Mouse (Mus musculus) limb, embryonic 14.5 days (tissue): Measurements from ENCODE around the gene Scarb2. TPM values are rescaled to one million over a fixed set of nuclear protein-coding genes. Genes with fewer than 3 reads are reported as not detected.
A peak's percentile ranks its signal among the peaks of the same experiment; 100 is the strongest.

Source experiments
- ATAC-seq: fragments of 200-750 bp; cut with Nextera tagmentation; 2 replicates; pipeline ENCODE4 v1.8.0; 2017; ENCODE audit warnings: low read depth, moderate number of reproducible peaks, moderate TSS enrichment; ENCODE audit not compliant: low FRiP score
- DNase-seq: peaks from one replicate; pipeline ENCODE4 v3.0.0-alpha.2; 2015; ENCODE audit warnings: low spot score
- H3K27ac ChIP-seq: fragments of 300-500 bp; sonication (generic); replicated peaks from 2 replicates; pipeline ENCODE4 v1.5.1; 2014; ENCODE audit warnings: low read depth, mild to moderate bottlenecking, low read length, moderate library complexity, mixed read lengths
- H3K27me3 ChIP-seq: fragments of 300-500 bp; sonication (generic); 2 replicates; pipeline ENCODE4 v1.6.1; 2014; ENCODE audit warnings: low read length, mixed read lengths; ENCODE audit not compliant: control insufficient read depth, insufficient read depth
- H3K36me3 ChIP-seq: fragments of 300-500 bp; sonication (generic); 2 replicates; pipeline ENCODE4 v1.6.1; 2014; ENCODE audit warnings: mild to moderate bottlenecking, low read length, moderate library complexity, mixed read lengths; ENCODE audit not compliant: control insufficient read depth, insufficient read depth
- H3K4me1 ChIP-seq: fragments of 300-500 bp; sonication (generic); 2 replicates; pipeline ENCODE4 v1.6.1; 2014; ENCODE audit warnings: antibody characterized with exemption, low read length, mixed read lengths; ENCODE audit not compliant: control insufficient read depth, insufficient read depth
- H3K4me2 ChIP-seq: fragments of 300-500 bp; sonication (generic); replicated peaks from 2 replicates; pipeline ENCODE4 v1.6.1; 2014; ENCODE audit warnings: low read depth, mild to moderate bottlenecking, low read length, moderate library complexity; ENCODE audit not compliant: severe bottlenecking
- H3K4me3 ChIP-seq: fragments of 300-500 bp; sonication (generic); replicated peaks from 2 replicates; pipeline ENCODE4 v1.5.1; 2014; ENCODE audit warnings: low read length
- H3K9ac ChIP-seq: fragments of 300-500 bp; sonication (generic); 2 replicates; pipeline ENCODE4 v1.6.1; 2014; ENCODE audit warnings: mild to moderate bottlenecking, low read depth, low read length, moderate library complexity; ENCODE audit not compliant: severe bottlenecking
- H3K9me3 ChIP-seq: fragments of 300-500 bp; sonication (generic); 2 replicates; pipeline ENCODE4 v1.6.1; 2016; ENCODE audit warnings: low read length; ENCODE audit not compliant: control insufficient read depth
- POLR2A ChIP-seq: fragments of 200-500 bp; IDR thresholded peaks from 2 replicates; pipeline ENCODE4 v1.8.0; 2012; ENCODE audit warnings: inconsistent platforms, mild to moderate bottlenecking, moderate library complexity, borderline replicate concordance; ENCODE audit not compliant: insufficient read depth, insufficient read length; ENCODE audit errors: extremely low read depth
- WGBS: fragments of 180-500 bp; shearing (Covaris S2); extraction: QIAGEN DNeasy Blood & Tissue Kit; methylation state at CpG from one replicate; pipeline ENCODE4 v1.1.7; 2014; 5-methylcytosine and 5-hydroxymethylcytosine counted together
- polyA plus RNA-seq, 2 experiments: library from polyadenylated mRNA; depleted of rRNA in 1 of 2; stranded (reverse) in 1 of 2; unstranded in 1 of 2; fragments of >200 nt; fragmentation: Nextera tagmentation in 1 of 2; extraction: Ambion mirVana in 1 of 2; gene quantifications; 2 replicates each; pipeline versions ENCODE4 v1.2.1 to v1.2.3; 2012 to 2014

Scarb2 gene
- polyA plus RNA-seq, 2 experiments = 10.7 to 29.1 TPM

DNA sequence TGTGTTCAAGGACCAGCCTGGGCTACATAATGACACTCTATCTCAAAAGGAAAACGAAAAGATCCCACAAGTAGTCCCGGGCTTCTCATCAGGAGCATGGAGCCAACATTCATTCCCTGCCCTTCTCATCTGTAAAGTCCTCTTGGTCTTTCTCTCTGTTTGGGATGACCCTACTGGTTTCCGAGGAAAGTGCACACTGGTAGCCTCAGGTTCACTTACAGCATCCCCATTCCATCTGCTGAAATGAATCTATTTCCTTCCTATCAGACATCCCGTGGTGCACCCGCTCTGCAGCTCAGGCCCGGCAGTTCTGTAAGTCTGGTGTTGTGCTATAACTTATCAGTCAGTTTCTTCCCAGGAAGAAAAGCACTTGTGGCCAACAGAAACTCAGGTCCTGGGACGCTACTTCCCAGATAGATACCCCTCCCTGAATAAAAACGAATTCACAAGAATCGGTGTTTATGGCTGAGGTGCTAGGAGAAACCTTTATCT is 3.2 kb downstream of the Scarb2 start:
- DNase-seq (no peak), ATAC-seq (no peak)
- no peaks in the 10 kb centered on the region for H3K27me3 ChIP-seq
- H3K9ac ChIP-seq = no peak overlapping the region
- H3K9me3 ChIP-seq = no peaks in the 10 kb centered on the region
- H3K4me1 ChIP-seq = peaks cover 15% of the 10 kb centered on the region
- 79% methylated on average over 9 of the region's 9 CpGs for whole genome bisulfite sequencing
- H3K4me2 ChIP-seq = peak overlapping the region; percentile 86; the same call in 1 of the 2 replicates
- no peak overlapping the region for H3K27ac ChIP-seq
- TF ChIP-seq POLR2A = no peak
- peak overlapping the region; percentile 92; the same call in 1 of the 2 replicates for H3K4me3 ChIP-seq
- H3K36me3 ChIP-seq = no peaks in the 10 kb centered on the region

DNA sequence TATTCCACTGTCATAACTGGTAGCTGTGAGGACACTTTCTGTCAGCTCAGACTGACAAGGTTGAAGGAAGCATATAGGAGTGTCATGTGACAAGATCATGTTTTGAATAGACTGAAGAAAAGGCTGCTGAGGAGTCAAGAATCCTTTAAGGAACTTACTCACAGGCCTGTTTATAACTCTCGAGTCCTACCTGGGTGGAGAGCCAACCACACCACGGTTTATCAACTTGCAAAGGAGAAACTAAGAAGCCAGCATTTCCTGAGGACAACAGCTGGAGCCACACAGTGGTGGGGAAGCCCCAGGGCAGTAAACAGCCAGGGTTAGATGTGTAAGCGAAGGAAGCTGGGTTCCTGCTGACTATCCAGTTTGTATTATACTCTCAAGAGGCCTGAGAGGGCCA is 7.3 kb downstream of the Scarb2 start:
- H3K9ac ChIP-seq = no peak overlapping the region
- no peak overlapping the region for H3K4me2 ChIP-seq
- no peak overlapping the region for H3K4me3 ChIP-seq
- H3K27ac ChIP-seq = no peak overlapping the region
- 48% methylated on average over 3 of the region's 3 CpGs for WGBS
- peaks cover 6% of the 10 kb centered on the region for H3K4me1 ChIP-seq
- DNase-seq (no peak), ATAC-seq (no peak)
- no peaks in the 10 kb centered on the region for H3K27me3 ChIP-seq
- no peak for TF ChIP-seq POLR2A
- H3K9me3 ChIP-seq = no peaks in the 10 kb centered on the region
- H3K36me3 ChIP-seq = no peaks in the 10 kb centered on the region

DNA sequence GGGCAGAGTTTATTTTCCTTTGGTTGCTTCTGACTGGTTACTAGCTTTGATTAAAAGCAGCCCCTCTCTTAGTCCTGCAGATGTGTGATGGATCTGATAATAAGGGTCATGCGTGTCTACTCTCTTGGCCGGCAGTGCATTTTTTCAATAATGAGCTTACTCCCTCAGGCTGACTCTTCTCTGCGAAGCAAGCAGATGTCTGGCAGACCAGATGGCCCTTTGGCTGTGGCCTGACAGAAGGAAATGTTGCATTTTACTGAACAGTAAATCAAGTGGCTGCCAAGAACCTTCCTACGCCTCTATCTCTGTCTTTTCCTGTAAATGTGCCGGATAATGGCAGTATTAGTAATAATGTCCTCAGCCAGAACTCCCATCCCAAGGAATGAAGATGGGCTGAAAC is 8.0 kb downstream of the Scarb2 start:
- H3K4me3 ChIP-seq = no peak overlapping the region
- no peak for ATAC-seq
- H3K36me3 ChIP-seq = no peaks in the 10 kb centered on the region
- no peaks in the 10 kb centered on the region for H3K9me3 ChIP-seq
- H3K4me1 ChIP-seq = peaks cover 6% of the 10 kb centered on the region; the same call in 1 of the 2 replicates
- no peaks in the 10 kb centered on the region for H3K27me3 ChIP-seq
- no peak for TF ChIP-seq POLR2A
- no peak overlapping the region for H3K4me2 ChIP-seq
- peak; percentile 64 for DNase-seq
- no peak overlapping the region for H3K27ac ChIP-seq
- no peak overlapping the region for H3K9ac ChIP-seq
- 11% methylated on average over 5 of the region's 5 CpGs for WGBS

DNA sequence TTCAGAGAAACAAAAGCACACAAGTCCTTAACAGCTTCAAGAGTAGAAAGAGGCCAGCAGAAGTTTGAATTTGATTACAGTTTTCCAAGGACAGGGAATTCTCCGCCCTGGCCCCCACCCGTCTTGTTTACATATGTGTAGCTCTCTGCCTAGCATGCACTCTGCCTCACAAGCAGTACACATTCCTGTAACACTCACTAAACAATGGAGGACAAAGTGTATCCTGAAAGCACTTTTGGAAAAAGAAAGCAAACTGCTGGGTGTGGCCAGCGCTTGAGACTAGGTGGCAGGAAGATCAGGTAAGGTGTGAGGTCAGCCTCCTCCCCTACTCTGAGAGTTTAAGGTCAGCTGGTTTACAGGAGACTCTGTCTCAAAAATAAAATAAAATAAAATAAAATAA is 8.4 kb downstream of the Scarb2 start:
- no peaks in the 10 kb centered on the region for H3K9me3 ChIP-seq
- no peak overlapping the region for H3K4me3 ChIP-seq
- DNase-seq (no peak), ATAC-seq (no peak)
- TF ChIP-seq POLR2A = no peak
- H3K27me3 ChIP-seq = no peaks in the 10 kb centered on the region
- no peak overlapping the region for H3K9ac ChIP-seq
- WGBS = 64% methylated on average over 3 of the region's 3 CpGs
- H3K4me2 ChIP-seq = no peak overlapping the region
- no peaks in the 10 kb centered on the region for H3K36me3 ChIP-seq
- 0 out of 2 replicates have a peak, but pooled peaks cover 7% of the 10 kb centered on the region for H3K4me1 ChIP-seq
- no peak overlapping the region for H3K27ac ChIP-seq

GRCm38 (mm10) chr5:92495771-92496409 is 10.7 kb downstream of the Scarb2 start:
- WGBS = 74% methylated on average over 7 of the region's 7 CpGs
- TF ChIP-seq POLR2A = no peak
- no peak overlapping the region for H3K4me2 ChIP-seq
- no peaks in the 10 kb centered on the region for H3K9me3 ChIP-seq
- 0 out of 2 replicates have a peak, but pooled peaks cover 7% of the 10 kb centered on the region for H3K4me1 ChIP-seq
- no peak overlapping the region for H3K4me3 ChIP-seq
- DNase-seq = no peak
- no peak overlapping the region for H3K9ac ChIP-seq
- no peaks in the 10 kb centered on the region for H3K36me3 ChIP-seq
- no peak for ATAC-seq
- H3K27ac ChIP-seq = no peak overlapping the region
- no peaks in the 10 kb centered on the region for H3K27me3 ChIP-seq

GRCm38 (mm10) chr5:92495291-92495690 is 11.3 kb downstream of the Scarb2 start:
- no peak overlapping the region for H3K4me2 ChIP-seq
- H3K36me3 ChIP-seq = no peaks in the 10 kb centered on the region
- TF ChIP-seq POLR2A = no peak
- H3K9ac ChIP-seq = no peak overlapping the region
- H3K4me1 ChIP-seq = 0 out of 2 replicates have a peak, but pooled peaks cover 7% of the 10 kb centered on the region
- no peak overlapping the region for H3K4me3 ChIP-seq
- H3K27ac ChIP-seq = no peak overlapping the region
- DNase-seq (no peak), ATAC-seq (no peak)
- H3K27me3 ChIP-seq = no peaks in the 10 kb centered on the region
- H3K9me3 ChIP-seq = no peaks in the 10 kb centered on the region
- 43% methylated on average over 4 of the region's 4 CpGs for WGBS
